Mouse (Mus musculus) embryonic facial prominence, embryonic 13.5 days (tissue): ENCODE measurements around the gene Cyp2c23. TPM values are rescaled to one million over a fixed set of nuclear protein-coding genes. Genes with fewer than 3 reads are reported as not detected.

Experiments used
- ATAC-seq: fragments of 200-750 bp; cut with Nextera tagmentation; 2 replicates; pipeline ENCODE4 v1.8.0; 2017; ENCODE audit warnings: low read depth; ENCODE audit not compliant: insufficient number of reproducible peaks, insufficient read depth, low FRiP score, low TSS enrichment
- H3K27ac ChIP-seq: fragments of 300-500 bp; sonication (generic); 2 replicates; pipeline ENCODE4 v1.5.1; 2015; ENCODE audit warnings: moderate library complexity, mild to moderate bottlenecking, inconsistent platforms
- H3K27me3 ChIP-seq: fragments of 300-500 bp; sonication (generic); 2 replicates; pipeline ENCODE4 v1.6.1; 2015; ENCODE audit warnings: mild to moderate bottlenecking, inconsistent platforms
- H3K36me3 ChIP-seq: fragments of 300-500 bp; sonication (generic); 2 replicates; pipeline ENCODE4 v1.6.1; 2015; ENCODE audit warnings: mild to moderate bottlenecking, inconsistent platforms
- H3K4me1 ChIP-seq: fragments of 300-500 bp; sonication (generic); 2 replicates; pipeline ENCODE4 v1.6.1; 2015; ENCODE audit warnings: inconsistent platforms
- H3K4me2 ChIP-seq: fragments of 300-500 bp; sonication (generic); 2 replicates; pipeline ENCODE4 v1.6.1; 2015; ENCODE audit warnings: moderate library complexity, mild to moderate bottlenecking, inconsistent platforms
- H3K4me3 ChIP-seq: fragments of 300-500 bp; sonication (generic); 2 replicates; pipeline ENCODE4 v1.5.1; 2015; ENCODE audit warnings: mild to moderate bottlenecking, inconsistent platforms
- H3K9ac ChIP-seq: fragments of 300-500 bp; sonication (generic); 2 replicates; pipeline ENCODE4 v1.6.1; 2015; ENCODE audit warnings: mild to moderate bottlenecking, inconsistent platforms
- H3K9me3 ChIP-seq: fragments of 300-500 bp; sonication (generic); 2 replicates; pipeline ENCODE4 v1.6.1; 2016; ENCODE audit warnings: inconsistent platforms
- WGBS: fragments of 180-500 bp; shearing (Covaris S2); methylation state at CpG from one replicate; pipeline ENCODE4 v1.1.7; 2015; ENCODE audit warnings: mixed read lengths; 5-methylcytosine and 5-hydroxymethylcytosine counted together
- polyA plus RNA-seq: library from polyadenylated mRNA; unstranded; fragments of >200 nt; fragmentation: Nextera tagmentation; extraction: Ambion mirVana; gene quantifications from 2 replicates; pipeline ENCODE4 v1.2.1, GENCODE M21; 2015

Gene Cyp2c23
- polyA plus RNA-seq, 1 experiment from 2014 or later = not detected

DNA sequence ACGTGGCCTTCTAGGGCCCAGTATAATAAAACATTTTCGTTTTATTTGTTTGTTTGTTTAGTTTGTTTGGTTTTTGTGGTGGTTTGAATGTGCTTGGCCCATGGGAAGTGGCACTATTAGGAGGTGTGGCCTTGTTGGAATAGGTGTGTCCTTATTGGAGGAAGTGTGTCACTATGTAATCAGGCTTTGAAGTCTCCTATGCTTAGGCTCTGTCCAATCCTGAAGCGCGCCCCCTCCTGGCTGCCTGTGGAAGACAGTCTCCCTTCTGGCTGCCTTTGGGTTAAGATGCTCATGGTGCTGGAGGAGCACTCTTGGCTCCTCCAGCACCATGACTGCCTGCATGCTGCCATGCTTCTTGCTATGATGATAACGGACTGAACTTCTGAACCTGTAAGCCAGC, 5.9 kb downstream of the Cyp2c23 start:
- 58% methylated on average over 5 of the region's 5 CpGs for WGBS
- H3K9me3 ChIP-seq = no peaks in the 10 kb centered on the region
- H3K4me3 ChIP-seq = no peak overlapping the region
- no peaks in the 10 kb centered on the region for H3K27me3 ChIP-seq
- H3K27ac ChIP-seq = no peak overlapping the region
- no peak overlapping the region for H3K9ac ChIP-seq
- no peaks in the 10 kb centered on the region for H3K36me3 ChIP-seq
- no peak for ATAC-seq
- H3K4me1 ChIP-seq = no peaks in the 10 kb centered on the region
- H3K4me2 ChIP-seq = no peak overlapping the region

- Histone ChIP-seq H3K9ac (no peak overlapping the region), H3K27ac (no peak overlapping the region), H3K27me3 (no peaks in the 10 kb centered on the region), H3K9me3 (no peaks in the 10 kb centered on the region), H3K4me2 (no peak overlapping the region), H3K4me3 (no peak overlapping the region), H3K4me1 (no peaks in the 10 kb centered on the region), H3K36me3 (no peaks in the 10 kb centered on the region)
- ATAC-seq = no peak
- 92% methylated on average over 4 of the region's 4 CpGs for WGBS
Observed at GRCm38 (mm10) chr19:44021502-44021901, 7.5 kb downstream of the Cyp2c23 start.

GRCm38 (mm10) chr19:44019739-44020138, 9.3 kb downstream of the Cyp2c23 start:
- no peaks in the 10 kb centered on the region for H3K36me3 ChIP-seq
- H3K9ac ChIP-seq = no peak overlapping the region
- no peaks in the 10 kb centered on the region for H3K9me3 ChIP-seq
- H3K4me2 ChIP-seq = no peak overlapping the region
- H3K27me3 ChIP-seq = no peaks in the 10 kb centered on the region
- no peak overlapping the region for H3K4me3 ChIP-seq
- 63% methylated on average over 7 of the region's 7 CpGs for WGBS
- no peak overlapping the region for H3K27ac ChIP-seq
- no peak for ATAC-seq
- H3K4me1 ChIP-seq = no peaks in the 10 kb centered on the region

- Histone ChIP-seq H3K27me3 (no peaks in the 10 kb centered on the region), H3K4me1 (no peaks in the 10 kb centered on the region), H3K36me3 (no peaks in the 10 kb centered on the region), H3K9me3 (no peaks in the 10 kb centered on the region), H3K4me3 (no peak overlapping the region), H3K4me2 (no peak overlapping the region), H3K9ac (no peak overlapping the region), H3K27ac (no peak overlapping the region)
- no peak for ATAC-seq
- 86% methylated on average over 6 of the region's 6 CpGs for WGBS
Observed at GRCm38 (mm10) chr19:44013862-44014261, 15.1 kb downstream of the Cyp2c23 start.

DNA sequence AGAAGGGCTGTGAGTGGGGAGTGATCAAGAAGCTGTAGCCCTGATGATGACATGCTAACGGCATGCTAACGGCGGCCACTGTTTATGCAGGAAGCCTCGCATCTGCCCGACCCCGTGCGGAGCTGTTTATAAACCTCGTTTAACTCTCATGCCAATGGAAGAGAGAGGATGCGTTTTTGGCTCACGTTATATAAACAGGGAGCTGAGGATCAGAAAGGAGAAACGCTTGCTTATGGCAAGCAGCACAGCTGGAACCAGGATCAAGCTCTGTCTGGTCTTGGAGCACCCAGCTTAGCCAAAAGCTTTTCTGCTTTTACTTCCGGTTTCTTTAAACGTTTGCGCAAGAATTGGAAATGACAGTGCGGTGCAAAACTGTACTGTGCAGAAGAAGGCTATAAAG, 20.2 kb downstream of the Cyp2c23 start:
- H3K4me1 ChIP-seq = no peaks in the 10 kb centered on the region
- no peak overlapping the region for H3K4me2 ChIP-seq
- H3K9ac ChIP-seq = no peak overlapping the region
- H3K4me3 ChIP-seq = no peak overlapping the region
- no peaks in the 10 kb centered on the region for H3K27me3 ChIP-seq
- WGBS = 73% methylated on average over 15 of the region's 15 CpGs
- H3K36me3 ChIP-seq = no peaks in the 10 kb centered on the region
- no peak overlapping the region for H3K27ac ChIP-seq
- ATAC-seq = no peak
- H3K9me3 ChIP-seq = no peaks in the 10 kb centered on the region

DNA sequence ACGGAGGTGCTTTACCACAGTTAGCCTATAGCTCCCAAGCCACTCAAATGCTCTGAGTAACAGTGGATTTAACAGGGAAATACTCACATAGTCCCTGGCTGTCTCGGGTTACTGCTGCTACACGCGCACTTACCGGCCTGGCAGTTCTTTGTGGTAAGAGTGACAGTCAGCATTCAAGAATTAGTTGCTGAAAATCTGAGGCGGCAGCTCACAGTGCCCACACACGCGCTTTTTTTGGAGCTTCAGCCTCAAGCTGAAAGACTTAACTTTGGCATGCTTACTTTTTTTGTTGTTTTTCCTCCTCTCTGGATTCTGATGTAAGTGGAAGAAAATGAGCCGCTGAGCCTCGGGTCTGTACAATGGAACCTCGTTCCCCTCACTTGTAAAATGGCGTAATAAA, 21.8 kb downstream of the Cyp2c23 start:
- 54% methylated on average over 12 of the region's 12 CpGs for WGBS
- no peak overlapping the region for H3K4me3 ChIP-seq
- no peak for ATAC-seq
- H3K27ac ChIP-seq = no peak overlapping the region
- no peak overlapping the region for H3K4me2 ChIP-seq
- H3K4me1 ChIP-seq = no peaks in the 10 kb centered on the region
- no peaks in the 10 kb centered on the region for H3K27me3 ChIP-seq
- no peaks in the 10 kb centered on the region for H3K9me3 ChIP-seq
- H3K36me3 ChIP-seq = no peaks in the 10 kb centered on the region
- H3K9ac ChIP-seq = no peak overlapping the region

DNA sequence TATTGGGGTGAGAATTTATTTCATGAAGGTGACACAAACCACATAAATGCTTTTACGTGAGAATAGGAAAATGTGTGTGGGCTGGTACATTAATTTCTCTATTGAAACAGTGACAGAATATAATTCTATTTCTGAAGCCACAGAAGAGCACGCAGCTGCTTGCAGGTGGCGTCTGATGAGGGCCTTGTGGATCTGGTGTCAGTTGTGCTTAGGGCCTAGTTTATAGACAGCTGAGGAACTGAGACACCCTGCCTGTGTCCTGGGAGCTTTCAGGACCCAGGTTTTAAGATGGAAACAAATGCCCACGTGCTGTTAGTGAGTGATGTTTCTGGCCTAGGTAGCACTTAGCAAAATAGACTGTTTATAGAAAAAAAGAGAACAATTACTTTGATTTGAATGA, 24.0 kb downstream of the Cyp2c23 start:
- no peaks in the 10 kb centered on the region for H3K9me3 ChIP-seq
- H3K27me3 ChIP-seq = no peaks in the 10 kb centered on the region
- H3K4me2 ChIP-seq = no peak overlapping the region
- no peaks in the 10 kb centered on the region for H3K4me1 ChIP-seq
- H3K4me3 ChIP-seq = no peak overlapping the region
- WGBS = 78% methylated on average over 4 of the region's 4 CpGs
- H3K36me3 ChIP-seq = no peaks in the 10 kb centered on the region
- ATAC-seq = no peak
- no peak overlapping the region for H3K9ac ChIP-seq
- no peak overlapping the region for H3K27ac ChIP-seq

GRCm38 (mm10) chr19:44004261-44004660, 24.7 kb downstream of the Cyp2c23 start:
- H3K9ac ChIP-seq = no peak overlapping the region
- no peak for ATAC-seq
- no peaks in the 10 kb centered on the region for H3K4me1 ChIP-seq
- 88% methylated on average over 2 of the region's 2 CpGs for WGBS
- no peaks in the 10 kb centered on the region for H3K36me3 ChIP-seq
- no peak overlapping the region for H3K4me3 ChIP-seq
- no peak overlapping the region for H3K4me2 ChIP-seq
- H3K9me3 ChIP-seq = no peaks in the 10 kb centered on the region
- no peaks in the 10 kb centered on the region for H3K27me3 ChIP-seq
- H3K27ac ChIP-seq = no peak overlapping the region

- H3K4me3 ChIP-seq = no peak overlapping the region
- H3K4me1 ChIP-seq = no peaks in the 10 kb centered on the region
- ATAC-seq = no peak
- H3K9ac ChIP-seq = no peak overlapping the region
- H3K27me3 ChIP-seq = no peaks in the 10 kb centered on the region
- H3K9me3 ChIP-seq = no peaks in the 10 kb centered on the region
- no peak overlapping the region for H3K27ac ChIP-seq
- no peak overlapping the region for H3K4me2 ChIP-seq
- H3K36me3 ChIP-seq = no peaks in the 10 kb centered on the region
- WGBS = 76% methylated on average over 5 of the region's 5 CpGs
Observed at GRCm38 (mm10) chr19:44000720-44001119, 28.3 kb downstream of the Cyp2c23 start.

- Histone ChIP-seq H3K4me3 (no peak overlapping the region), H3K4me2 (no peak overlapping the region), H3K27ac (no peak overlapping the region), H3K27me3 (no peaks in the 10 kb centered on the region), H3K36me3 (no peaks in the 10 kb centered on the region), H3K9me3 (no peaks in the 10 kb centered on the region), H3K4me1 (no peaks in the 10 kb centered on the region), H3K9ac (no peak overlapping the region)
- ATAC-seq = no peak
- WGBS = 86% methylated on average over 1 of the region's 1 CpGs
Observed at GRCm38 (mm10) chr19:44000061-44000460, 28.9 kb downstream of the Cyp2c23 start.

DNA sequence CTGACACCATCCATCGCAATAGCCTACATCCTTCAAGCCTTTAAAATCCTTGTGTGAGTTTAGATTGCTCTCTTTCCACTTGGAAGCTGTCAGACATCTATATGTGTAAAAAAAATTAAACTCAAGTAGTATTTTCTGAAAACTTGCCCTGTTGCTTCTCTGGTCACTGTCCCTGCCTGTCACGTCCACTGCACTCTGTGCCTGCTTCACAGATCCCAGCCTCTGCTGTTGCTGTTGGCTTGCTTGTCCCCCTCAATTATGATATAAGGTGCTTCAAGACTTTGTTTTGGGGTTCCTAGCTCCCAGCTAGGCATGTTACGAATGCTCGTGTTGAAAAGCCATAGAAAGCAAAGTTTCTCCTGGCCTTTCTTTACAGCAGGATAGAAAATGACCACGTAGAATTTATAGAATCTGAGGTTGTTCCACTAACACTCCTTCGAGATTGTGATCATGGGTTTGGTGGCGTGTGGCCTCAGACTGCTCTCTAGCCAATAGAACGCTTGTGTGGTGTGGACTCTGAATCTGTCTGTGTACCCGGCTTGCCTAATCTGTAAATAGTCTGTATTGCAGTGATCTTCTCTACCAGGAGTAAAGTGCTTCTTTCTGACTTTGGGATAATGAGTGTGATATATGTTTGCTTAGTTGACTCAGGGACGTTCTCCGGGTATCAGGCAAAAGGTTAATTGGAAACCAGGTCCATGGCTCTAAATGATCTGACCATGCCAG, 30.0 kb downstream of the Cyp2c23 start:
- ATAC-seq = no peak
- 87% methylated on average over 11 of the region's 11 CpGs for WGBS
- Histone ChIP-seq H3K4me3 (no peak overlapping the region), H3K27ac (no peak overlapping the region), H3K27me3 (no peaks in the 10 kb centered on the region), H3K4me1 (no peaks in the 10 kb centered on the region), H3K36me3 (no peaks in the 10 kb centered on the region), H3K4me2 (no peak overlapping the region), H3K9me3 (no peaks in the 10 kb centered on the region), H3K9ac (no peak overlapping the region)

DNA sequence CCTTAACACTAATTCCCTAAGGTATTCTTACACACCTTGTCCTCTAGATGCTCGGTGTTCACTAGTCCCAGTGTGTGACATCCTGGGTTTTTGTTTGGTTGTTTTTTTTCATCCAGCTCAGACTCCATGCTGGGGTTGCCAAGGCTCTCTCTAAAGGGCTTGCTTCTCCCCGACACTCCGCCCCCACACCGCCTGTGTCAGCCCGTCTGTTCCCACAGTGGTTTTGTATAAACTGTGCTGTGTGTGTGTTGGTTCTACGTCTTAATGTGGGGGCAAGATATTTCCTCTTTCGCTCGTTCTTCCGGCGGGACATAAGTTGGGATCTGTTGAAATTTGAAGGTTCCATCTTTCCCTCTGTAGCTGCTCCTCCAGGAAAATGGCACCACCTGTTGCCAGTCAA, 30.9 kb downstream of the Cyp2c23 start:
- Histone ChIP-seq H3K9me3 (no peaks in the 10 kb centered on the region), H3K27me3 (no peaks in the 10 kb centered on the region), H3K9ac (no peak overlapping the region), H3K36me3 (no peaks in the 10 kb centered on the region), H3K4me1 (no peaks in the 10 kb centered on the region), H3K27ac (no peak overlapping the region), H3K4me3 (no peak overlapping the region), H3K4me2 (no peak overlapping the region)
- 88% methylated on average over 10 of the region's 10 CpGs for WGBS
- ATAC-seq = no peak
